Mouse (Mus musculus) cerebellum, postnatal 4 days (tissue): ENCODE data around the gene Slc1a7.

Experiments used
- DNase-seq, 2 experiments: peaks; one replicate each; pipeline ENCODE4 v3.0.0; 2022; ENCODE audit warnings: low spot score in 2 of 2, mixed read lengths in 1 of 2

Slc1a7 gene

GRCm38 (mm10) chr4:108014466-108014865 is 46.3 kb downstream of the Slc1a7 start:
- DNase-seq = no peak

DNA sequence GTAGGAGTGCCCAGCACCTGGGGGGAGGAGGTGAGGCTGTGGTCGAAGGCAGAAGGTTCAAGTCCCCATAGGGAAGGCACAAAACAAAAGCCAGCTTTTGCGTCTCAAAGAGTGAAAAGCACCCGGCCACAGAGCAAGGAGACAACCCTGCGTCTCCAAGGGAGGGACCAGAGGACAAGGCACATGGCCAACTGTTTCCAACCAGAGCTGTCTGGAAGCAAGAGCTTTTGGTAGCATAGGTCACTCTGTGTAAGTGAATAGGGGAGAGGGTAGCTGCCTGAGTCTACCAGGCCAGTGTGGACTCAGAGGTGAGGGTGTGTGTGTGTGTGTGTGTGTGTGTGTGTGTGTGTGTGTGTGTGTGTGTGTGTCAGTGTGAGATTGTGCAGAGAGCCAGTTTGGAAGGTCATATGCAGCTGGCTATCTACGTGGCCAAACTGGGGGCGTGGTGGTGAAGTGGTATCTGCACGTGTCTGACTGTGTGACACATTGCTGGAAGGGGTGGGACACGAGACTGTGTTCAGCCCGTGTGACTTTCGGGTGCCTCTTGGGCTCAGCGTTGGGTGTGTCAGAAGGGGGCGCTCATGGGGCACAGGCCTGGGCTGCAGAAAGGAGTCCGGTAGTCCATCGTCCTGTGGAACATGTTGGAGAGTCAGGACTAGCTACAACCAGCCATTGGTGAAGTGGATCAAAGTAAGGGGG is 47.1 kb downstream of the Slc1a7 start:
- no peak for DNase-seq

DNA sequence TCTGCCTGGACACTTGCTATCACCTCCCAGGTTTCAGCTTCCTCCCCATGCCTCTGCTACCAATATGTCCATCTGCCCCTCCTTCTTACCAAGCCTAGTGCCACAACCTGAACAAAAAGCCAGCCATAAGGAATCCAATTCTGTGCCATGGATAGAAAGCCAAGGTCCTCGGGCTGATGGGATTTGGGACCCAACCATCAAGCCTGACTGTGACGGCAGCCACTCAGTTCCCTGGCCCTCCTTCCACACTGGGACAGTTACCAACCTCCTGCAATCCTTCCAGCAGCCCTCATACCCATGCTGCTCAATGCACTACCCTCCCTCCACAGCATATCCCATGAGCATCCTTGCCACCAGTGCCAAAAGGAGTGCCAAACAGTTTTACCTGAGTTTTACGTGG is 48.2 kb downstream of the Slc1a7 start:
- DNase-seq = peak in 1 of 2 experiments; percentile 39

GRCm38 (mm10) chr4:108017839-108018238 is 49.7 kb downstream of the Slc1a7 start:
- DNase-seq = no peak

- no peak for DNase-seq
Observed at GRCm38 (mm10) chr4:108018241-108018923, 50.2 kb downstream of the Slc1a7 start.

GRCm38 (mm10) chr4:108018961-108019921 is 51.1 kb downstream of the Slc1a7 start:
- no peak for DNase-seq

DNA sequence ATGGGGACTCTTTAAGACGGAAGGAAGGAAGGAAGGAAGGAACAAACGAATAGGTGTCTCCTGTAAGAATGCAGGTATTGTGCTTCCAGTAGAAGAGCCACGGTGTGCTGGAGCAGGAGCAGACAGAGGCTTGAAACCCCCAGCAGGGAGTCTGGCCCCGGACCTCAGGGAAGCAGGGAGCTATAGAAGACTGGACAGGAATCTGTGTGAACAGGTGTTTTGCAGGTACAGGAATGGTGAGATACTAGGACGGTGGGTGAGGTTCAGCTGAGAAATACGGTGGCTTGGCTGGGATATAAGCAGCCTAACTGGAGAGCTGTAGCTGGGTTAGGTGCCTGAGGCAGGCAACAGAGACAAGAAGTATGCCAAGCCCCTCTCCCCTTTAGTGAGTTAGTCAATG is 52.0 kb downstream of the Slc1a7 start:
- no peak for DNase-seq

DNA sequence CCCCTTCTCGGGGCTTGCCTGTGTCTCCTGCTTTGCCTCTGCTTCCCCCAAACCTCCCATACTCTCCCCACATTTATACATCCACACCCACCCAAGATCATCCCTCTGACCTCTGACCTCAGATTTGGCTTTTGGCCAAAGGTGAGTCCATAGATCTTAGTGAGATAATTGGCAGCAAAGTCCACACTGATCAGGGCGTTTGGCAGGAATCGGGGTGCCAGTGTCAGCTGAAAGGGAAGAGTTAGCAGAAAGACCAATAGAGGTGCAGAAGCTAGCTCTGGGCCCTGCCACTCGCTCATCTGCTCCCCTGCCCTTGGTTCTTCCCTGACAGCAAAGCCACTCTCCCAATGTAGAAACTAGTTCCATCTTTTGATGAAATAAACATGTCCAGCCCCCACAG is 55.1 kb downstream of the Slc1a7 start:
- no peak for DNase-seq

- no peak for DNase-seq
Observed at GRCm38 (mm10) chr4:108024641-108025040, 56.5 kb downstream of the Slc1a7 start.

GRCm38 (mm10) chr4:108025269-108025668 is 57.1 kb downstream of the Slc1a7 start:
- no peak for DNase-seq

DNA sequence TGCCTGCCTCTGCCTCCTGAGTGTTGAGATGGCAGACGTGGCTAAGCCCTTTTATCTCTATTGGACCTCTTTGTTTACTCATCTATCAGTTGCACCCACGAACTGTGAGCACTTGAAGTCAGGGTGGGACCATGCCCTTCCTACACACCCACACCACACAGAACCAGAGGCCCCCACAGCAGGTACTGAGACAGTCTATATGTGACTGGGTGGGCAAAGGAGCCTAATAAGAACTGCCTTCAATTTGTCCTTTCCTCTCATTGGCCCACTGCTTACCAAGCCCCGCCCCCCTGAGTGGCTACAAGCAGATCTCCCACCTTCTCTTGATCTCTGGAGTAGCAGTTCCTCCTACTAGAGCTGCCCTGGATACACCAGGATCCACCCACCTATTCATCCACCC is 58.1 kb downstream of the Slc1a7 start:
- DNase-seq = no peak

- no peak for DNase-seq
Observed at GRCm38 (mm10) chr4:108030888-108031501, 62.9 kb downstream of the Slc1a7 start.

- DNase-seq = no peak
Observed at GRCm38 (mm10) chr4:108031502-108032351, 63.6 kb downstream of the Slc1a7 start.

- no peak for DNase-seq
Observed at GRCm38 (mm10) chr4:108032352-108032849, 64.3 kb downstream of the Slc1a7 start.

DNA sequence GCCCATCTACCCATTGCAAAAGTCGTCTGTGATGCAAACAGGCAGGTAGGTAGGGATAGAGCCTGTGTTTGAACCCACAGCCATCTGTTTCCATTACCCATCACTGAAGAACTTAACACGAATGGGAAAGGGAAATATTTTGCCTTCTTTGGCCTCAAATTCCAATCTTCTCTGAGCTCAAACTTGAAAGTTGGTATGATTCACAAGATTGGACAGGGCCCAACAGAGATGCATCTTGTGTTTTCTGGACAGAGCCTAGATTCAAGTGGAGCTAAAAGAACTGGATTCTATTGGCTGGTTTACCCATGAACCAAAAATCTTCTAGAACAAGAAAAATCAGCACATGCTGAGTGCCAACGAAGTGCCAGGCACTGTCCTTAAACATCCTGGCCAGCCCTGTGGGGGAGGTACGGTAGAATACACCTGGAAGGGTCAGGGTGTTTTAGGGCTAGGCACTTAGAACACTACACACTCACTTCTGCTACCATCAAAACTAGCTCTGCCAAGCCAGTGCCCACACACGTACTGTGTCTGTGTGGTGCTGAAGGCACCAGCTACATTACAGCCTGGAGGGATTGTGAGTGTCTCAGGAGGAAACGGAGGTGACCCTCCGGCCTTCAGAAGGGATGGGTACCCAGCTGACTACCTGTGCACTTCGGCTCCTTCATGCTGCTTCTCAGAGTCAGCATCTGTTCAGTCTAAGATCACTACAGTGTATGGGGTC is 65.1 kb downstream of the Slc1a7 start:
- DNase-seq = no peak

DNA sequence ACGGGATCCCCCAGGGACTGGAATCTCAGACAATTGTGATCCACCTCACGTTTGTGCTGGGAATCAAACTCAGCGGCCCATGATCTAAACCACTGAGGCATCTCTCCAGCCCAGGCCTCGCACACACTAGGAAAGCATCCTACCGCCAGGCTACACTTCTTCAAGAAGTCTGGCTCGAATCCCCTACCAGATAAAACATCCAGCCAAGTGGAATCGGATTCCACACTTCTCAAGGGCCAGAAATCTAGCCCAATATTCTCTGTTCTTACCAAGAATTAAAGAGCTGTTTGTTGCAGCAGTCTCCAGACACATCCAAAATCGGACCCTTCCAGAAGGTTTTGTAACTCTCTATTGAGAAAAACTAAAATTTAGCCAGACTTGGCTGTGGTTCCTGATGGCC is 68.9 kb downstream of the Slc1a7 start:
- DNase-seq = no peak

DNA sequence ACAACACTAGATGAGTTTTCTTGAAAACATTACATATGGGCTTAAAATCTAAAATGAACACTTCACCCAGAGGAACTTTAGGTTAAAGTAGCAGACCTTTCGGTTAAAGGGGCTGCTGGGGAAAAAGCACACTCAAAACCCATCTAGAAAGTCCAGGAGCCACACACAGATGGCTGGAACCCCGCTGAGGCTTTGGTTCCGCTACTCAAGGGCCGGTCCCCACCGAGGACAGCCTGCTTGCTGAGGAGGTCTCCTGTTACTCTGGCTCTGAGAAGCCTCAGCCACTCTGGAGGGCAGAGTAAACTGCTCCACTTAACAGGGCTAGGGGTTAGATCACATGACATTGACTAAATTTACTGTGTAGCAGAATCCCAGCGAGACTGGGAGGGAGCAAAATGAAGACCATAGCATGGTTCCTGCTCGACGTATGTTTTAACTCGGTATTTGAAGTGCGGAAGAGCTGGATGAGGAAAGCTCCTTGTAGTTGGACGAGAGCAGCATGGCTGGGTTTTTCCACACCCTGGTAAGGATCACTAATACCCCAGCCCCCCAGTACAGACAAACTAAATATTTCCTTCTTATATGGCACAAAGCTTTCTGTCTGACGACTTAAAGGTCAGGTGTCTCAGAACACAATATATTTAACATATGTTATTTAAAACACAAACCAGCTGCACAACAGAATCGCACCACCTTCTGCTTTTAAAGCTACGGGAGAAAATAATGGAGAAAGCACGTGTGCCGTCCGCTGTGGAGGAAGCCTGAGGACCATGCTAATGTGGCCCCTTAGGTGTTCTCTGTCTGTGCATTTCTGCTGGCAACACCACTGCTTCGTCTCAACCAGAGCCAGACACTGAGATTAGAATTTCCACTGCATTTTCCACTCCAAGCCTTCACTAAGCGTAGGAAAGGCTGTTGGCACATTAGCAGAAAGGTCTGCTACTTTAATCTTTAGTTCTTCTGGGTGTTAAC is 77.3 kb downstream of the Slc1a7 start:
- DNase-seq = no peak

GRCm38 (mm10) chr4:108046136-108046535 is 78.0 kb downstream of the Slc1a7 start:
- DNase-seq = peak in 1 of 2 experiments; percentile 64
